Mouse (Mus musculus): ENCODE results near the gene Aamdc.

Gene Aamdc

GRCm38 (mm10) chr7:97514786-97515185 lies 64.5 kb downstream of the Aamdc start:
- no peak for DNase-seq (ENCODE audit: low spot score)

GRCm38 (mm10) chr7:97500555-97501209 lies 78.6 kb downstream of the Aamdc start:
- DNase-seq (ENCODE audit: low spot score), result no peak

Measured in layer of hippocampus, adult 11-12 months (tissue).